Mouse (Mus musculus): ENCODE measurements around the gene Aldh3b3. TPM values are rescaled to one million over a fixed set of nuclear protein-coding genes. Genes with fewer than 3 reads are reported as not detected.
"Not testable (repeated sequence)": the region's sequence is repeated elsewhere in the genome, so short reads cannot be mapped to it uniquely, and the experiment has no call there.

Aldh3b3 gene
- polyA plus RNA-seq, 1 experiment from 2014 or later: not detected

- 35% methylated on average over 10 of the region's 10 CpGs for WGBS
- peaks cover 25% of the 10 kb centered on the region for H3K27me3 ChIP-seq (ENCODE audit: poor library complexity, severe bottlenecking)
- H3K4me1 ChIP-seq: peaks cover 8% of the 10 kb centered on the region
- no peak overlapping the region for H3K4me3 ChIP-seq
- no peaks in the 10 kb centered on the region for H3K36me3 ChIP-seq (replicated peaks)
- no peaks in the 10 kb centered on the region for H3K9me3 ChIP-seq
- no peak overlapping the region for H3K27ac ChIP-seq
- no peak for DNase-seq (ENCODE audit: extremely low spot score, low spot score)
Observed at GRCm38 (mm10) chr19:3945872-3946564, 12.4 kb upstream of the Aldh3b3 start.

GRCm38 (mm10) chr19:3946715-3947114 lies 11.7 kb upstream of the Aldh3b3 start:
- no peak overlapping the region for H3K4me3 ChIP-seq
- no peaks in the 10 kb centered on the region for H3K36me3 ChIP-seq (replicated peaks)
- peak; percentile 63 for DNase-seq (ENCODE audit: extremely low spot score, low spot score)
- H3K9me3 ChIP-seq: no peaks in the 10 kb centered on the region
- H3K27me3 ChIP-seq (ENCODE audit: poor library complexity, severe bottlenecking): peaks cover 25% of the 10 kb centered on the region
- WGBS: 13% methylated on average over 2 of the region's 2 CpGs
- peaks cover 8% of the 10 kb centered on the region for H3K4me1 ChIP-seq
- H3K27ac ChIP-seq: no peak overlapping the region

GRCm38 (mm10) chr19:3947813-3948212 lies 10.6 kb upstream of the Aldh3b3 start:
- WGBS: 84% methylated on average over 3 of the region's 3 CpGs
- DNase-seq (ENCODE audit: extremely low spot score, low spot score): no peak
- H3K27me3 ChIP-seq (ENCODE audit: poor library complexity, severe bottlenecking): peaks cover 16% of the 10 kb centered on the region

GRCm38 (mm10) chr19:3948546-3948945 lies 9.9 kb upstream of the Aldh3b3 start:
- DNase-seq (ENCODE audit: extremely low spot score, low spot score): no peak
- no peak overlapping the region for H3K4me3 ChIP-seq
- no peaks in the 10 kb centered on the region for H3K36me3 ChIP-seq (replicated peaks)
- no peak overlapping the region for H3K27ac ChIP-seq
- WGBS: 70% methylated on average over 14 of the region's 14 CpGs
- no peaks in the 10 kb centered on the region for H3K9me3 ChIP-seq
- peaks cover 9% of the 10 kb centered on the region for H3K27me3 ChIP-seq (ENCODE audit: poor library complexity, severe bottlenecking)
- no peaks in the 10 kb centered on the region for H3K4me1 ChIP-seq

More at GRCm38 (mm10) chr19:3947813-3948212, 10.6 kb upstream of the Aldh3b3 start:
- Histone ChIP-seq H3K36me3 (replicated peaks) (no peaks in the 10 kb centered on the region), H3K27ac (no peak overlapping the region), H3K4me3 (no peak overlapping the region), H3K4me1 (peaks cover 6% of the 10 kb centered on the region), H3K9me3 (no peaks in the 10 kb centered on the region)

- WGBS: 85% methylated on average over 3 of the region's 3 CpGs
Observed at GRCm38 (mm10) chr19:3950331-3950730, 8.1 kb upstream of the Aldh3b3 start.

GRCm38 (mm10) chr19:3951461-3951860 lies 7.0 kb upstream of the Aldh3b3 start:
- H3K27ac ChIP-seq: no peak overlapping the region
- no peak for DNase-seq (ENCODE audit: extremely low spot score, low spot score)
- no peaks in the 10 kb centered on the region for H3K9me3 ChIP-seq
- H3K4me3 ChIP-seq: no peak overlapping the region
- H3K27me3 ChIP-seq (ENCODE audit: poor library complexity, severe bottlenecking): no peaks in the 10 kb centered on the region
- no peaks in the 10 kb centered on the region for H3K4me1 ChIP-seq
- H3K36me3 ChIP-seq (replicated peaks): no peaks in the 10 kb centered on the region

More at GRCm38 (mm10) chr19:3950331-3950730, 8.1 kb upstream of the Aldh3b3 start:
- H3K27ac ChIP-seq: no peak overlapping the region
- no peak overlapping the region for H3K4me3 ChIP-seq
- DNase-seq (ENCODE audit: extremely low spot score, low spot score): no peak
- H3K4me1 ChIP-seq: no peaks in the 10 kb centered on the region
- H3K36me3 ChIP-seq (replicated peaks): no peaks in the 10 kb centered on the region
- no peaks in the 10 kb centered on the region for H3K27me3 ChIP-seq (ENCODE audit: poor library complexity, severe bottlenecking)
- no peaks in the 10 kb centered on the region for H3K9me3 ChIP-seq

- no peaks in the 10 kb centered on the region for H3K27me3 ChIP-seq (ENCODE audit: poor library complexity, severe bottlenecking)
- no peak for DNase-seq (ENCODE audit: extremely low spot score, low spot score)
- WGBS: 73% methylated on average over 1 of the region's 1 CpGs
- no peak overlapping the region for H3K27ac ChIP-seq
- no peak overlapping the region for H3K4me3 ChIP-seq
- no peaks in the 10 kb centered on the region for H3K36me3 ChIP-seq (replicated peaks)
- no peaks in the 10 kb centered on the region for H3K9me3 ChIP-seq
- H3K4me1 ChIP-seq: no peaks in the 10 kb centered on the region
Observed at GRCm38 (mm10) chr19:3952099-3952498, 6.3 kb upstream of the Aldh3b3 start.

- 85% methylated on average over 3 of the region's 3 CpGs for WGBS
- no peaks in the 10 kb centered on the region for H3K4me1 ChIP-seq
- H3K36me3 ChIP-seq (replicated peaks): no peaks in the 10 kb centered on the region
- no peak for DNase-seq (ENCODE audit: extremely low spot score, low spot score)
- H3K27ac ChIP-seq: no peak overlapping the region
- no peak overlapping the region for H3K4me3 ChIP-seq
- H3K27me3 ChIP-seq (ENCODE audit: poor library complexity, severe bottlenecking): no peaks in the 10 kb centered on the region
- H3K9me3 ChIP-seq: no peaks in the 10 kb centered on the region
Observed at GRCm38 (mm10) chr19:3955033-3955432, 3.4 kb upstream of the Aldh3b3 start.

- no peak overlapping the region for H3K4me3 ChIP-seq
- H3K36me3 ChIP-seq (replicated peaks): no peaks in the 10 kb centered on the region
- no peaks in the 10 kb centered on the region for H3K9me3 ChIP-seq
- DNase-seq (ENCODE audit: extremely low spot score, low spot score): no peak
- no peaks in the 10 kb centered on the region for H3K4me1 ChIP-seq
- H3K27ac ChIP-seq: no peak overlapping the region
- 69% methylated on average over 4 of the region's 4 CpGs for WGBS
- H3K27me3 ChIP-seq (ENCODE audit: poor library complexity, severe bottlenecking): no peaks in the 10 kb centered on the region
Observed at GRCm38 (mm10) chr19:3955804-3956203, 2.6 kb upstream of the Aldh3b3 start.

GRCm38 (mm10) chr19:3957296-3958036 lies 979 bp upstream of the Aldh3b3 start:
- not testable (repeated sequence) for DNase-seq (ENCODE audit: extremely low spot score, low spot score); H3K27ac ChIP-seq; H3K27me3 ChIP-seq (ENCODE audit: poor library complexity, severe bottlenecking); H3K36me3 ChIP-seq (replicated peaks); H3K4me1 ChIP-seq; H3K4me3 ChIP-seq; H3K9me3 ChIP-seq
- 84% methylated on average over 5 of the region's 5 CpGs for WGBS

- Histone ChIP-seq H3K4me3 (no peak overlapping the region), H3K27me3 (ENCODE audit: poor library complexity, severe bottlenecking) (no peaks in the 10 kb centered on the region), H3K27ac (no peak overlapping the region), H3K36me3 (replicated peaks) (no peaks in the 10 kb centered on the region), H3K4me1 (no peaks in the 10 kb centered on the region), H3K9me3 (no peaks in the 10 kb centered on the region)
- no peak for DNase-seq (ENCODE audit: extremely low spot score, low spot score)
Observed at GRCm38 (mm10) chr19:3959030-3959429, 585 bp downstream of the Aldh3b3 start.

- Histone ChIP-seq H3K9me3 (no peaks in the 10 kb centered on the region), H3K27me3 (ENCODE audit: poor library complexity, severe bottlenecking) (no peaks in the 10 kb centered on the region), H3K4me3 (no peak overlapping the region), H3K4me1 (no peaks in the 10 kb centered on the region), H3K36me3 (replicated peaks) (no peaks in the 10 kb centered on the region), H3K27ac (no peak overlapping the region)
- no peak for DNase-seq (ENCODE audit: extremely low spot score, low spot score)
- WGBS: 82% methylated on average over 5 of the region's 5 CpGs
Observed at GRCm38 (mm10) chr19:3960211-3960610, 1.8 kb downstream of the Aldh3b3 start.

- H3K4me1 ChIP-seq; H3K27me3 ChIP-seq (ENCODE audit: poor library complexity, severe bottlenecking); H3K36me3 ChIP-seq (replicated peaks); H3K27ac ChIP-seq; H3K9me3 ChIP-seq; DNase-seq (ENCODE audit: extremely low spot score, low spot score); H3K4me3 ChIP-seq: not testable (repeated sequence)
- 94% methylated on average over 6 of the region's 6 CpGs for WGBS
Observed at GRCm38 (mm10) chr19:3961805-3962204, 3.4 kb downstream of the Aldh3b3 start.
